Mouse (Mus musculus) MN1 (cell line): ENCODE data around the gene Cdc14b.

Experiments used
- DNase-seq: peaks from one replicate; pipeline ENCODE4 v3.0.0-alpha.2; 2016; ENCODE audit warnings: low spot score

Gene Cdc14b

GRCm38 (mm10) chr13:64274879-64275753 is at the start of gene Cdc14b:
TSS of gene Cdc14b (minus strand) at chr13:64275290.
- no peak for DNase-seq

GRCm38 (mm10) chr13:64322561-64323281 is 47.6 kb upstream of the Cdc14b start:
- DNase-seq: no peak

- DNase-seq: no peak
Measured at GRCm38 (mm10) chr13:64320334-64320733, 45.2 kb upstream of the Cdc14b start.

GRCm38 (mm10) chr13:64319782-64320181 is 44.7 kb upstream of the Cdc14b start:
- no peak for DNase-seq

- DNase-seq: no peak
Measured at GRCm38 (mm10) chr13:64318355-64318754, 43.3 kb upstream of the Cdc14b start.

GRCm38 (mm10) chr13:64315483-64316050 is 40.5 kb upstream of the Cdc14b start:
- DNase-seq: peak; percentile 70

GRCm38 (mm10) chr13:64314041-64314440 is 39.0 kb upstream of the Cdc14b start:
- no peak for DNase-seq

- DNase-seq: no peak
Measured at GRCm38 (mm10) chr13:64312916-64313289, 37.8 kb upstream of the Cdc14b start.

- DNase-seq: peak; percentile 91
Measured at GRCm38 (mm10) chr13:64312024-64312915, 37.2 kb upstream of the Cdc14b start, which contains the start of gene Aaed1. TSS of gene Aaed1 (minus strand) at chr13:64312710.

GRCm38 (mm10) chr13:64311266-64311665 is 36.2 kb upstream of the Cdc14b start:
- no peak for DNase-seq

GRCm38 (mm10) chr13:64310585-64310984 is 35.5 kb upstream of the Cdc14b start:
- peak; percentile 38 for DNase-seq

GRCm38 (mm10) chr13:64309842-64310241 is 34.8 kb upstream of the Cdc14b start:
- no peak for DNase-seq

GRCm38 (mm10) chr13:64309036-64309435 is 33.9 kb upstream of the Cdc14b start:
- peak; percentile 18 for DNase-seq

- DNase-seq: no peak
Measured at GRCm38 (mm10) chr13:64307508-64307907, 32.4 kb upstream of the Cdc14b start.

- DNase-seq: peak; percentile 69
Measured at GRCm38 (mm10) chr13:64306078-64306477, 31.0 kb upstream of the Cdc14b start.

GRCm38 (mm10) chr13:64299069-64299468 is 24.0 kb upstream of the Cdc14b start:
- DNase-seq: no peak

GRCm38 (mm10) chr13:64286791-64287190 is 11.7 kb upstream of the Cdc14b start:
- no peak for DNase-seq

GRCm38 (mm10) chr13:64286321-64286720 is 11.2 kb upstream of the Cdc14b start:
- DNase-seq: peak; percentile 34

GRCm38 (mm10) chr13:64284676-64285075 is 9.6 kb upstream of the Cdc14b start:
- peak; percentile 8 for DNase-seq

GRCm38 (mm10) chr13:64280940-64281339 is 5.8 kb upstream of the Cdc14b start:
- DNase-seq: no peak

GRCm38 (mm10) chr13:64275754-64276127 is 651 bp upstream of the Cdc14b start:
- no peak for DNase-seq
